In genomic region chr1:100079812-100080211, GRCm38 (mm10) we compare ENCODE assay signal across 14 mouse cellular contexts.
DNase-seq lines count a peak whose midpoint lies in the region; ATAC-seq lines count a peak whose summit lies in the region.
"Had no signal": no experiment of that assay in that cellular context is flagged by ENCODE, and none has a peak within 500 bp of the region (broad histone marks: within the 10 kb centered on the region; RNA-seq: fewer than 3 reads in every experiment).

No protein-coding gene starts in this region.

- peak; percentile 0 for DNase-seq in lung, postnatal 36 days
- DNase-seq in lung, postnatal 4 days, result no peak
- DNase-seq in yolk sac, embryonic 10.5 days (ENCODE audit: low spot score), result no peak
- DNase-seq in Muller cell, postnatal 12 days (ENCODE audit: inconsistent ontology term), result no peak
- no peak for DNase-seq in gastrocnemius, postnatal 25 days
- DNase-seq: adrenal gland, postnatal 10 days; cerebellum, adult 18-20 months; cerebellum, adult 9-11 months; cerebellum, postnatal 36 days; embryo, embryonic 11 days; gastrocnemius, postnatal 10 days had no signal

- ATAC-seq in common myeloid progenitor, adult 5-6 weeks (replicated peaks; ENCODE audit: low read depth, poor library complexity, severe bottlenecking), result peak; percentile 91
- peak; percentile 80 for ATAC-seq in monocyte, adult 5-6 weeks (replicated peaks; ENCODE audit: insufficient number of reproducible peaks, low FRiP score, low TSS enrichment, poor library complexity, severe bottlenecking)
- ATAC-seq: forebrain, embryonic 15.5 days had no signal
